Mouse (Mus musculus): ENCODE measurements around the gene Osbpl2. TPM values are rescaled to one million over a fixed set of nuclear protein-coding genes. Genes with fewer than 3 reads are reported as not detected.

The Osbpl2 gene
- polyA plus RNA-seq, 1 experiment from 2014 or later = 72.3 TPM

Small RNAs within 50 kb of the gene (microRNA-seq; reads per million reads assigned to microRNA genes)
- not detected for gene Mir7005

Other genes with a start within 250 kb of the Osbpl2 start
- 4.4 and 4.5 TPM in 2 replicates for gene Taf4, start 142.7 kb upstream of the Osbpl2 start, polyA plus RNA-seq (2015; fragmentation: Nextera tagmentation; extraction: Ambion mirVana)
- gene Lsm14b, start 94.3 kb upstream of the Osbpl2 start, polyA plus RNA-seq (2015; fragmentation: Nextera tagmentation; extraction: Ambion mirVana) = 23.8 and 26.1 TPM in 2 replicates
- gene Psma7, start 76.9 kb upstream of the Osbpl2 start, polyA plus RNA-seq (2015; fragmentation: Nextera tagmentation; extraction: Ambion mirVana) = 537 and 590 TPM in 2 replicates
- gene Ss18l1, start 76.8 kb upstream of the Osbpl2 start, polyA plus RNA-seq (2015; fragmentation: Nextera tagmentation; extraction: Ambion mirVana) = 70.1 and 73.5 TPM in 2 replicates
- gene Mtg2, start 48.7 kb upstream of the Osbpl2 start, polyA plus RNA-seq (2015; fragmentation: Nextera tagmentation; extraction: Ambion mirVana) = 33.5 and 38.1 TPM in 2 replicates
- 1.8 and 2.4 TPM in 2 replicates for gene Hrh3, start 14.8 kb upstream of the Osbpl2 start, polyA plus RNA-seq (2015; fragmentation: Nextera tagmentation; extraction: Ambion mirVana)
- 189 and 202 TPM in 2 replicates for gene Adrm1, start 52.2 kb downstream of the Osbpl2 start, polyA plus RNA-seq (2015; fragmentation: Nextera tagmentation; extraction: Ambion mirVana)
- gene Lama5, start 106.6 kb downstream of the Osbpl2 start, polyA plus RNA-seq (2015; fragmentation: Nextera tagmentation; extraction: Ambion mirVana) = 3.0 and 3.2 TPM in 2 replicates
- gene Rps21, start 138.1 kb downstream of the Osbpl2 start, polyA plus RNA-seq (2015; fragmentation: Nextera tagmentation; extraction: Ambion mirVana) = 305 and 334 TPM in 2 replicates
- 16.1 and 18.5 TPM in 2 replicates for gene Cables2, start 154.2 kb downstream of the Osbpl2 start, polyA plus RNA-seq (2015; fragmentation: Nextera tagmentation; extraction: Ambion mirVana)
- not detected in 2 replicates for gene Rbbp8nl, start 170.6 kb downstream of the Osbpl2 start, polyA plus RNA-seq (2015; fragmentation: Nextera tagmentation; extraction: Ambion mirVana)
- gene Gata5, start 215.4 kb downstream of the Osbpl2 start, polyA plus RNA-seq (2015; fragmentation: Nextera tagmentation; extraction: Ambion mirVana) = not detected in 2 replicates